Mouse (Mus musculus): ENCODE results near the gene Gfpt2.

GRCm38 (mm10) chr11:49745839-49746238 lies 48.1 kb upstream of the Gfpt2 start:
- TF ChIP-seq POLR2A (IDR thresholded peaks at IDR 0.05; ENCODE audit: borderline replicate concordance, extremely low read depth, insufficient read depth, insufficient read length, poor library complexity, severe bottlenecking) (no peak), CTCF (IDR thresholded peaks at IDR 0.05; ENCODE audit: borderline replicate concordance, extremely low read depth, insufficient read depth, insufficient read length) (no peak)
